Mouse (Mus musculus) mouse embryonic stem cell (cell line): Measurements from ENCODE around the gene Igfals.

Experiments used
- in situ Hi-C, 2 experiments: fragments of 300-500 bp; cut with MboI; formaldehyde crosslinking; loops; 1 replicate in 1 of 2; 3 replicates in 1 of 2; pipeline ENCODE4 v1.14.3; 2019 to 2020; ENCODE audit warnings: low sequenced_read_pairs in 2 of 2, low pct_unique_long_range_greater_than_20kb in 1 of 2, mixed read lengths in 1 of 2; ENCODE audit not compliant: unreplicated experiment in 1 of 2

The Igfals gene

GRCm38 (mm10) chr17:24903767-24904166 is 38.0 kb downstream of the Igfals start:
- in situ Hi-C loops: no loop called here

- in situ Hi-C loops: no loop called here
These were observed 41.8 kb downstream of the Igfals start for GRCm38 (mm10) chr17:24907591-24907990.

- in situ Hi-C loops: no loop called here
These were observed 48.2 kb downstream of the Igfals start for GRCm38 (mm10) chr17:24913984-24914383.

- in situ Hi-C loops: no loop called here
These were observed 57.4 kb downstream of the Igfals start for GRCm38 (mm10) chr17:24923246-24923645.

GRCm38 (mm10) chr17:24929506-24929905 is 63.7 kb downstream of the Igfals start:
- in situ Hi-C loops: no loop called here
